Mouse (Mus musculus): Measurements from ENCODE around the gene Rbp1.

DNA sequence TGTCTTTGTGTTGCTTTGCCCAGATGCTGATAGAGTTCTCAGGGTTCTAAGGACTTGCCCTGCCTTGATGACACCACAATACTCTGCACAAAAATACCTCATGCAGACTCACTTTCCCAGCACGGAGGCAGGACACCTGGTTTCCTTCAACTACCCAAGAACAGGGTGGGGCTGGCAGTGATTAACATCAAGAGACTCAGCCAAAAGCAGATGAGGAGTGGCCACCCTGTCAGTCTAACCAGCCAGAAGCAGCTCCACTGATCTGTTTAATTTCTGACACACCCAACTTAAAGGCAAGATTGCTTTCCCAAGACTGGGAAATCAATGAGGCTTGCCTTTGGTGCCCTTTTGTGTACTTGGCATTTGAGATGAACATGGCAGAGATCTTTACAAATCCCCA lies 70.1 kb downstream of the Rbp1 start:
- TF ChIP-seq CTCF (IDR thresholded peaks at IDR 0.05; ENCODE audit: borderline replicate concordance, insufficient read depth, low read depth, low read length) (no peak), POLR2A (IDR thresholded peaks at IDR 0.05; ENCODE audit: borderline replicate concordance, insufficient read depth, low read length) (no peak)
